Mouse (Mus musculus): ENCODE data around the gene Olfr398. TPM values are rescaled to one million over a fixed set of nuclear protein-coding genes. Genes with fewer than 3 reads are reported as not detected.

The Olfr398 gene
- polyA plus RNA-seq (2015; fragmentation: Nextera tagmentation; extraction: Ambion mirVana): not detected in 2 replicates

DNA sequence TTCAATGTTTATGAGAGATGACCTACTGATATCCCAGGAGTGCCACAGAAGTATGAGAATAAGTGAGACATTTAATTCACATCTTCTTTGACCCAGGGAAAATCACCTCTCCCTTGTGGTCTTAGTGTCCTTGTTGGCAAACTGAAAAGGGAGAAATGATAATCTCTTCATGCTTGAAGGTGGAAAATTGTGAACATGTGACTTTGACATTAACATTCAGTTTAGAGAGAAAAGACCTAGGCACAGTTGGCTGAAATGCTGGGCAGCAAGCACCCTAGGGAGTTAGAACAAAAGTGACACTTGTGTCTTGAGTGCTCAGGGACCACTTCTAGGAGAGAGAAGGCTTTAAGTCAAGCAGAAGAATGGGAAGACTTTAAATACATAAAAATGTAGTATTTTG lies at the start of gene Olfr398:
Gene Olfr398, minus strand, starts transcription at position 101 of the 400 bp plus-strand sequence.
- DNase-seq (ENCODE audit: low spot score): no peak

DNA sequence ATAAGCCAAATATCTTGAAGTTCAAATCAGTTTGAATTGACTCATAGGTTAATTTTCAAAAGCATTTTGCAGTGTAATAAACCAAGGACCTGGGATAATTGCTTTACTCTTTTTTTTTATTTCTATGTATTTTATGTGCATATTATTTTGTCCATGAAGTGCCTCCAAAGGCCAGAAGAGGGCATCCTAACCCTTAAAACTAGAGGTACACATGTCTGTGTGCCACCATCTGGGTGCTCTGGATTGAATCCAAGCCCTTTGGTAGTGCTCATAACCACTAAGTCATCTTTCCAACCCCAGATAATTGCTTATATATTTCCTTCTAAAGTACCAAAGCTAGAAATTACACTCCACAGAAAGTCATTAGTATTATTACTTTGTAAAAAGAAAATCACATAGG lies 2.9 kb upstream of the Olfr398 start:
- no peak for DNase-seq (ENCODE audit: low spot score)

DNA sequence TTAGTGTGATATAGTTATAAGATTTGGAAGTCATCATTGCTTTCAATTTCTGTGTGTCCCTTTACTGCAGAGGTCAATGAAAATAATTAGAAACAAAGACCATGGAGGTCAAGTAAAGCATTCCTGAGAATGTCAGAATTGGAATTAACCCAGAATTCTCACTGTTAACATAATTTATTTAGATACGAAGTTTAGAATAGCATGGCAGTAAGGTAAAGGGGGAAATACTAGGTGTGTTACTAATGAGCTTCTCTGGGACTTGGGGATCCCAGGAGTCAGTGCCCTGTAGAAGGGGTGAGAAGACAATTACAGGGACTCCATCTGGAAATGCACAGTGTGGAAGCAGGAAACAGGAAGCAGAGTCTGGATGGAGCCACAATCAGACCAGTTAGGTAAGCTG lies 29.7 kb downstream of the Olfr398 start, which contains the start of gene Olfr397:
Gene Olfr397, plus strand, starts transcription at position 301 of the 400 bp plus-strand sequence.
- no peak for DNase-seq (ENCODE audit: low spot score)

DNA sequence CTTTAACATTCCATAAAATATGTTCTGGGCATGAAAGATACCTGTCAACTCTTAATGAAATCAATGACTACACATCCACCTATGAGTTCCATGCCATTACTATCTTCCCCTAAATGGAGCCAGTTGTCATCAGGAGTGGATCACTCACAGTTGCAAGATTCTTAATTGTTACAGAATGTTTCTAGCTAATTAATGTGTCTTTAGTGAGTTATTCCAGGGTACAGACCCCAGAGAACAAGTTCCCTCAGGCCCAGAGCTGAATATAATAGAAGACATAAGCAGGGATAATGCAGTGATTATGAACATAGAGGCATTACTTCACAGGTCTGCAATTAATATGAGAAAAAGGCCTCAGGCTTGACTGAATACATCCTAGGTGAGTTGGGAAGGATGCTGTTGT lies 53.8 kb downstream of the Olfr398 start, which contains the start of gene Olfr23:
Gene Olfr23, plus strand, starts transcription at position 301 of the 400 bp plus-strand sequence.
- DNase-seq (ENCODE audit: low spot score): no peak

Other genes starting within 250 kb of the Olfr398 start
- gene Olfr389, start 209.7 kb downstream of the Olfr398 start, polyA plus RNA-seq (2015; fragmentation: Nextera tagmentation; extraction: Ambion mirVana): not detected in 2 replicates
- gene Olfr390, start 207.4 kb downstream of the Olfr398 start, polyA plus RNA-seq (2015; fragmentation: Nextera tagmentation; extraction: Ambion mirVana): not detected in 2 replicates
- not detected in 2 replicates for gene Olfr391-ps, start 187.4 kb downstream of the Olfr398 start, polyA plus RNA-seq (2015; fragmentation: Nextera tagmentation; extraction: Ambion mirVana)
- gene Olfr392, start 173.4 kb downstream of the Olfr398 start, polyA plus RNA-seq (2015; fragmentation: Nextera tagmentation; extraction: Ambion mirVana): not detected in 2 replicates
- gene Olfr393, start 139.0 kb downstream of the Olfr398 start, polyA plus RNA-seq (2015; fragmentation: Nextera tagmentation; extraction: Ambion mirVana): not detected in 2 replicates
- not detected in 2 replicates for gene Olfr394, start 99.6 kb downstream of the Olfr398 start, polyA plus RNA-seq (2015; fragmentation: Nextera tagmentation; extraction: Ambion mirVana)
- gene Olfr395, start 81.1 kb downstream of the Olfr398 start, polyA plus RNA-seq (2015; fragmentation: Nextera tagmentation; extraction: Ambion mirVana): not detected in 2 replicates
- not detected in 2 replicates for gene Olfr23, start 53.7 kb downstream of the Olfr398 start, polyA plus RNA-seq (2015; fragmentation: Nextera tagmentation; extraction: Ambion mirVana)
- gene Olfr397, start 29.6 kb downstream of the Olfr398 start, polyA plus RNA-seq (2015; fragmentation: Nextera tagmentation; extraction: Ambion mirVana): not detected in 2 replicates
- gene Olfr139, start 66.1 kb upstream of the Olfr398 start, polyA plus RNA-seq (2015; fragmentation: Nextera tagmentation; extraction: Ambion mirVana): not detected in 2 replicates
- gene Olfr399, start 66.2 kb upstream of the Olfr398 start, polyA plus RNA-seq (2015; fragmentation: Nextera tagmentation; extraction: Ambion mirVana): not detected in 2 replicates
- not detected in 2 replicates for gene Zfp616, start 79.5 kb upstream of the Olfr398 start, polyA plus RNA-seq (2015; fragmentation: Nextera tagmentation; extraction: Ambion mirVana)
- not detected in 2 replicates for gene Olfr401, start 123.3 kb upstream of the Olfr398 start, polyA plus RNA-seq (2015; fragmentation: Nextera tagmentation; extraction: Ambion mirVana)
- not detected in 2 replicates for gene Olfr402, start 163.1 kb upstream of the Olfr398 start, polyA plus RNA-seq (2015; fragmentation: Nextera tagmentation; extraction: Ambion mirVana)
- gene Olfr403, start 195.8 kb upstream of the Olfr398 start, polyA plus RNA-seq (2015; fragmentation: Nextera tagmentation; extraction: Ambion mirVana): not detected in 2 replicates
- gene Olfr43, start 221.0 kb upstream of the Olfr398 start, polyA plus RNA-seq (2015; fragmentation: Nextera tagmentation; extraction: Ambion mirVana): 0.06 TPM in 1 of 2 replicates, not detected in the other

Measured in thymus, postnatal 0 days (tissue).